Mouse (Mus musculus) cerebellum, postnatal 14 days (tissue): ENCODE data around the gene Gm20671.
"Not testable (repeated sequence)": the region's sequence is repeated elsewhere in the genome, so short reads cannot be mapped to it uniquely, and the experiment has no call there.

Experiments used
- DNase-seq, 2 experiments: peaks; one replicate each; pipeline ENCODE4 v3.0.0; 2021; ENCODE audit warnings: mixed read lengths in 2 of 2

The Gm20671 gene

GRCm38 (mm10) chr5:32827009-32827408 is at the start of gene Gm20671:
Gene Gm20671 (minus strand): TSS chr5:32827109.
- no peak for DNase-seq

DNA sequence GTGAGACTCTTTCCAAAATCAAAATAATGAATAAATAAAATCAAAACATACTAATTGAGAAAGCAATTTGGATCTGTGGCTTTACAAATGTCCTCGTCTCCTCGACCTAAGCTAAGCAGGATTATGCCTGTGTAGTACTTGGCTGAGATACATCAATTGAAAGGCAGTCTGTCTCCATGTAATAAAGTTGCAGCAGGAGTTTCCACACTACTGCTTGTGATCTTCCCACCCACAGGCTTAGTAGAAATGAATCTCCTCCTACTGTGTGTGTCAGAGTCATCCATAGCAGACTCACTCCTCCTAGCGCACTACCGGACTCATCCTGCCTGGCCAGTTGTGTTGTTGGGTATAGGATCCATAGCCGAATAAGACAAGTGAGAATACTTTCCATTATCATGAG is 45.4 kb upstream of the Gm20671 start:
- DNase-seq: no peak

DNA sequence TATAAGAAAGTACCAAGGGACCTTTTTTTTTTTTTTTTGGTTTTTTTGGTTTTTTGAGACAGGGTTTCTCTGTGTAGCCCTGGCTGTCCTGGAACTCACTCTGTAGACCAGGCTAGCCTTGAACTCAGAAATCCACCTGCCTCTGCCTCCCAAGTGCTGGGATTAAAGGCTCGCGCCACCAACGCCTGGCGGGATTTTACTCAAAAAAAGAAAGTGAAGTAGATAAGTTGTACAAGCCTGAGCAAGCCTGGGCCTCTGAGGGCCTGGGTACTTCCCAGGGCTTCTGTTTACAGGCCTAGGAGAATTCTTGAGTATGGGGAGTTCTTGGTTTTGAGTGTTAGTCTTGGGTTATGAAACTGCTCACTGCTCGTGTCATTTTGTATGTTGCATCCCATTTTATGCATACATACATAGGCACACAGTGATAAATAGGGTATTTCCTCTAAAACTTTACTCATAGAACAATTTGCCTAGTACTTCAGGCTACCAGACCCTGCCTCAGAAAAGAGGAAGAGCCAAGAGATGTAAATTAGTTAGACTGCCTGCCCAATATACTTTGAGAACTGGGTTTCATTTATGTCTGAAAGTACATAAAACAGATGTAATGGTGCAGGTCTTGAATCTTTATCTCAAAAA is 42.6 kb upstream of the Gm20671 start:
- DNase-seq: no peak

DNA sequence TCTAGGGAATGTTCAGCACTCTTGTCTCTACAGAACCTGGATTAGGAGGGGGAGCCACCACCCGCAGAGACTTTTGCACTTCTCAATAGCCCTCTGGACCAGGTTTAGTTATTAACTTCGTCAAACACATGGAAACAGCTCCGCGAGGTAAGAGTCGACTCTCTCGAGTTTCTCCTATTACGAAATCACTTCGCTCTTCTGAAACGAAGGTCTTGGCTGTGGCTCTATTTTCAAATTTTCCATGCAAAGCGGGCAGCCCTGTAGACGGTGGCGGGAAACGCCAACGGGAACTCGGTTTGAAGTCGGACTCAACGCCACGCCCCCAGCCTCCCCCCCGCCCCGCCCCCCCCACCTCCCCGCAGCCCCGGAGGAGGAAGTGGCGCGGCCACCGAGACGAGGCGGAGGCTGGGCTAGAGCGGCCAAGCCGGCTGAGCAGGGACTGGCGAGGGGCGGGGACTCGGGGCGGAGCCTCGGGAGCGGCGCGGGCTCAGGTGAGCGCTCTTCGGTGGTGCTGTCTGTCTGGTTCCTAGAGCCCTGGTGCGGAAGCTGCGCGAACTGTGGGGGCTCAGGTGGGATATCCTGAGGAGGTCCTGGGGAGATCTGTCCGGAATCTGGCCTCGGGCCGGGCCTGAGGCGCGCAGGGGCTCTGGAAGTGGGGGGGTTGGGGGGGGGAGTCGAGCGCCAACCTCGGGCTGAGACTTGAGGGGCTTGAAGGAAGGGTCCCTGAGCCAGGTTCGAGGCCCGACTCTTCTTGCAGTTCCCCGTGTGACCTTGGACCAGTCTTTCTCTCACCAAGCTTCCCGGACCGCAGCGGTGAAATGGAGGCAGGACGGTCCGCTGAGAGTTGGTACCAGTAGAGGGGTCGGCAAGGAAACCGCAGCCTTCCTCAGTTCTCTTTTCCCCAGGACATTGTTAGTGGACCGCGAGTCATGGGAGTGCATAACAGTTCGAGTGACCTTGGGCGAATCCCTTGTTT is 36.6 kb upstream of the Gm20671 start, which contains the start of gene Depdc5:
Depdc5 (plus strand) TSS at position 449 of the 976 bp plus-strand sequence.
- peak; percentile 94 for DNase-seq

DNA sequence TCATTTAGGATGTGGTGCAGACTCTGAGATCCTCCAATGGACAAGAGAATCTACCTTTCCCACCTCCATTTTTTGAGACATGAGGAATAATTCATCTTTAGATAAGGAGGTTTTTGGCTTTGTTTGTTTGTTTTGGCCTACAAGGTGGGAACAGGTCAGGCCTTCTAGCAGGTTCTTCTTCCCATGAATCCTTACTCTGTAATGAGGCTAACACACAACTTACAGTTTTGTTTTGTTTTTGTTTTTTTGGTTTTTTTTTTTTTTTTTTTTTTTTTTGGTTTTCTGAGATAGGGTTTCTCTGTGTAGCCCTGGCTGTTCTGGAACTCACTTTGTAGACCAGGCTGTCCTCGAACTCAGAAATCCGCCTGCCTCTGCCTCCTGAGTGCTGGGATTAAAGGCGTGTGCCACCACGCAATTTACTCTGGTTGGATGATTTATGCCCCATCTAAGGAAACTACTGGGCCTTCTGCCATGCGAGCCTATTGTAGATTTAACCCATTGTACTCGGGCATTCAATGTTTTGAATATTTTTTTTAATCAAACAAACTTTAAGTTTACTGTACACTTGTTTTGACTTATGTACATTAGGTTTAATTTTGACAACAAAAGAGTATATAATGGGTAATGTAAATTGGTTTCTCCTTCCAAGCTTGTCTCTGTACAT is 35.7 kb upstream of the Gm20671 start:
- DNase-seq: no peak

DNA sequence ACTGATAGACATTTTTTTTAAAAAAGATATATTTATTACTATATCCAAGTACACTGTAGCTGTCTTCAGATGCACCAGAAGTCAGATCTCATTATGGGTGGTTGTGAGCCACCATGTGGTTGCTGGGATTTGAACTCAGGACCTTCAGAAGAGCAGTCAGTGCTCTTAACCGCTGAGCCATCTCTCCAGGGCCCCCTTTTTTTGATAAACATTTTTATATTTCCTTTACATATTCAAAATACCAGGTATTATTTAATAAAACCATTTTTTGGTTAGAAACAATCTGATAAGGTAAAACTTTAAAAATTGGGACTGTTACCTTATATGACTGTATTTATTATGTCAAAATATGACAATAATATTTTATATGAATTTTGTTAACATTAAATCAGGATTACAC is 34.2 kb upstream of the Gm20671 start:
- no peak for DNase-seq

GRCm38 (mm10) chr5:32857781-32858220 is 30.9 kb upstream of the Gm20671 start:
- DNase-seq: peak; percentile 62 to 74

DNA sequence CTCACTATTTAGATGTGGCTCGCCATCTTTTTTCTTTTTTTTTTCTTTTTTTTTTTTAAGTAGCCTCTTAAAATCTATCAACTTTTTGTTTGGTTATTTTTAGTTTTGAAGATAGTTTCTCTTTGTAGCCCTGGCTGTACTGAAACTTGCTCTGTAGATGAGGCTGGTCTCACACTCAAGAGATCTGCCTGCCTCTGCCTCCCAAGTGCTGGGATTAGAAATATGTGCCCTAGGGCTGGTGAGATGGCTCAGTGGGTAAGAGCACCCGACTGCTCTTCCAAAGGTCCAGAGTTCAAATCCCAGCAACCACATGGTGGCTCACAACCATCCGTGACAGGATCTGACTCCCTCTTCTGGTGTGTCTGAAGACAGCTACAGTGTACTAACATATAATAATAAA is 28.4 kb upstream of the Gm20671 start:
- DNase-seq: not testable (repeated sequence)

GRCm38 (mm10) chr5:32854818-32855217 is 27.9 kb upstream of the Gm20671 start:
- no peak for DNase-seq

DNA sequence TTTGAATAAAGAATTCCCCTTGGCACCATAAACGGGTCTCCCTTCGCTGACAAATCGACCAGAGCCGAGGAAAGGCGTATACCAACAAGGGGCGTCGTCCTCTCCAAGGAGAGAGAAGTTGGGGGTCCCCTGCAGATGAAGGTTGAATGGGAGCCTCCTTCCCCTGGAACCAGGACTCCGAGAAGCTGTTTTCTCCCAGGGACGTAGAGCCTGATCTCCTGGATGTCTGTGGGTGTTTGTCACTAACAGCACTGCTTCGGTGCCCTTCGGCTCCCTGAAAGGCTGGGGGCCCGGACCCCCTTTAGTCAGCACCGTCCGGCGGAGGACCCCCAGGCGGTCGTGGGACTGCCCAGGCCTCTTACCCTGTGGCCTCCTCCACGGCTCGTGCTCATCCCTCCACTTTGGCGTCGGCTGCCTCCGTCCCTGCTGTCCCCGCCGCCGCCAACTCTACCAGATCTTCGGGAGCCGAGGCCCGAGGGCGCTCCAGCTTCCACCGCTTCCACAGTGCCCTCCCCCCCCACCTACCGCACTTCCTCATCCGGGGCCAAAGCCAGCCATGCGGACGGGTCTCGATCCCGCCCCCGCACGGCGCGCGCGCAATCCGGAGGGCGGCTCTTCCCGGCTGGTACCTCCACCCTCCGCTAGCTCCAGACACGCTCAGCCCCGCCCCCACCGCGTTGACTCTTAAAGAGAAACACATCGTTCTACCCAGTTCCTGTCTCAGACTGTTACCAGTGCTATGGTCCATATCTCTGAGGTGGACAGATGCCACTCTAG is 27.0 kb upstream of the Gm20671 start, which contains the start of gene Prr14l:
Prr14l (minus strand) TSS at position 526 of the 777 bp plus-strand sequence.
- DNase-seq: peak; percentile 100

DNA sequence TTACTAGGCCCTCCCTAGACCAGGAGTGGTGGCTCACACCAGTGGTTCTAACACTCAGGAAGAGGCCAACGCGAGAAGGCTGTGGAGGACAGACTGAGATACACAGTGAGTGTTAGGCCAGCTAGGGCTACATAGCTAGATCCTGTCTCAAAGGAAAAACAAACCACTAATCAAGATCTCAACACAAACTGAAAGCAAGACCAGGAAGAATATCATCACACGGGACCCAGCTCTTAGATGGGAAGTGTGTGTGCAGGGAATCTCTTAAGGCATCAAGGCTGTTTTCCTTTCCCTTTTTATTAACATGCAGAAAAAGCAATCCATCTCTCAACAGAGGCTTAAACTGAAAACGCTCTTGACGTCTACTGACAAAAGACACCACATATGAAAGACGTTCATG is 25.1 kb upstream of the Gm20671 start:
- DNase-seq: no peak

GRCm38 (mm10) chr5:32849580-32849979 is 22.7 kb upstream of the Gm20671 start:
- not testable (repeated sequence) for DNase-seq

GRCm38 (mm10) chr5:32849178-32849577 is 22.3 kb upstream of the Gm20671 start:
- no peak for DNase-seq

DNA sequence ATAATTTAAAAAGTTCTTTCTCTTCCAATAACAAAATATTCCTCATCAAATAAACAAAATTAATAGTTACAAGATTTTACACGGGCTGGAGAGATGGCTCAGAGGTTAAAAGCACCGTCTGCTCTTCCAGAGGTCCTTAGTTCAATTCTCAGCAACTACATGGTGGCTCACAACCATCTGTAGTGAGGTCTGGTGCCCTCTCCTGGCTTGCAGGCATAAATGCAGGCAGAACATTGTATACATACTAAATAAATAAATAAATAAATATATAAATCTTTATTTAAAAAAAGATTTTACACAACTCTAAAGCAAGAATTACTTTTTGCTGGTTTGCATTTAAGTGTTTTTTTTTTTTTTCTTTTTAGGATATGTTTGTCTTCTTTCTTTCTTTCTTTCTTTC is 13.1 kb upstream of the Gm20671 start:
- no peak for DNase-seq

DNA sequence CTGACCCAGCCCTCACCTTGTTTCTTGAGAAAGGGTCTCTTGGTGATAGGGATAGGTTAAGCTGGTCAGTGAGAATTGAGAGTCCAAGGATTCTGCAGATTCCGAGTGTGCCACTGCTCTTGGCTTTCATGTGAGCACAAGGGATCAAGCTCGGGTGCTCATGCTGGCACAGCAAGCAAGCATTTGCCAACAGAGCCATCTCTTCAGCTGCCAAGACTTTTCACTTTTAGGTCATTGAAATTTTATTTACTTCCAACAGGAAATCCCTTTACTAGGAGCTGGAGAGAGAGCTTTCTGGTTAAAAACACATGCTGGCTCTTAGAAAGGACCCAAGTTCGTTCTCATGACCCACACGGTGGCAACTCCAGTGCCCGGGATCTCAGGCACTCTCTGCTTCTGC is 10.1 kb upstream of the Gm20671 start:
- DNase-seq: no peak

DNA sequence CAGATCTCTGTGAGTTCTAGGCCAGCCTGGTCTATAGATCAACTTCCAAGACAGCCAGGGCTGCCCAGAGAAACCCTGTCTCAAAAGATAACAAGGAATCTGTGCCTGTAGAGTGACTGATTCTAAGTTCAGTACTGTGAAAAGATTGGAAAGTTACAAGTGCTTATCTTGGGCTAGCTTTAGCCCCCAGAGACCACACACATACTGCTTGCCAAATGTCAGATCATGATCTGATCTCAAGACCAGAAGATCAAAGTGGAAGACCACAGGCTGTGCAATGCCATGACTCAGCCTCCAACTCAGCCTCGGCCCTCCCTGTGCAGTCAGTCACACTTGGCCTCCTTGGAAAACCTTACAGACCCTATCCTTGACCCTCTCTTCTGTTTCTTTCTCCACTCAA is 7.6 kb upstream of the Gm20671 start:
- DNase-seq: no peak

DNA sequence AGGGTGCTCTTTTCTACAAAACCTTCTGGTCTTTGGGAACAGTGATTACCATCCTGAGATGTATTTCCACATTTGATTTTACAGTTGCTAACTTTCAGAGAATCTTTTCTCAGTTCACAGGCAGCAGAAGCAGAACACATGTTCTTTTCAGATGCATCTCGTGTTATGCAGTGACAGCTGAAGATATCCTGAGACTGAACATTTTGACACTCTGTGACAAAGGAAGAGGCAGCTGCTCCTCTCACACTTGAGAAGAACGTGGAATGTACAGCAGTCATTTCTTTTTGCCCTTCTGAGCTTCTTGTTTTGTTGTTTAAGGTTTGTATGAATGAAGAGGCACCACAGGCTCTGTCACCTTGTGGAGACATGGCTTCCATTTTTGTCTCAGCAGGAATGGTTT is 3.1 kb upstream of the Gm20671 start:
- DNase-seq: no peak

DNA sequence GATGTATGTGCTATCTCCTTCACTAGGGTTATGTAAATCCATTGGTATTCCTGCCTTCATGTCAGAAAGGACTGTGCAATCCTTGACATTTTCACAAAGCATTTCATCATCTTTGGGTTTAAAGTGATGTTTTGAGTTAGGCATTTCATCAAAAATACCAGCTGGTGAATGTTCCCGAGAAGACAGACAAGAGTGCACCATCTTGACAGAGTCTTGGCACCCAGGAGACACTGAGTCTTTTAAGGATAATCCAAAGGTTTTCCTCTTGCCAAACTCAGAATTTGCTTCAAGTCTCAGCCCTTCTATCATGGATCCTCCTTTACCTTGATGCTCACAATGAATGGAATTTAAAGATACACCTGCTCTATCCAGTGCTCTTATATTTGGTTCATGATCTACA is 1.9 kb upstream of the Gm20671 start:
- not testable (repeated sequence) for DNase-seq

DNA sequence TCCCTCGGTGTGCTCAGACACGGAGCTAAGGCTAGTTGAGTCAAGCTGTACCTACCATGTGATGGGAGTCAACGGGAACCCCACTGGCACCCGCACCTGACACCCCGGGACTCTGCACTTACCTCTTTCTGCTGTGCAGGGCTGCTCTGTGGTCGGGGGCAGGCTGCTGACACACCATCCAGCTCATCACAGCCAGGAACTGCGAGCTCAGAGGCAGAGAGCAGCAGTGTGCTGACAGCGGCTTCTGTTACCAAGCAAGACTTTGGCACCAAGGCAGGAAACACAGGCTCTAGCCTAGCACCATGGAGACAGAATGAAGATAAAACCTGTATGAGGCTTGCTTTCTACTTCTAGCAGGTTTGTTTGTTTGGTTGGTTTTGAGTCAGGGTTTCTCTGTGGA is 6.4 kb downstream of the Gm20671 start:
- no peak for DNase-seq

DNA sequence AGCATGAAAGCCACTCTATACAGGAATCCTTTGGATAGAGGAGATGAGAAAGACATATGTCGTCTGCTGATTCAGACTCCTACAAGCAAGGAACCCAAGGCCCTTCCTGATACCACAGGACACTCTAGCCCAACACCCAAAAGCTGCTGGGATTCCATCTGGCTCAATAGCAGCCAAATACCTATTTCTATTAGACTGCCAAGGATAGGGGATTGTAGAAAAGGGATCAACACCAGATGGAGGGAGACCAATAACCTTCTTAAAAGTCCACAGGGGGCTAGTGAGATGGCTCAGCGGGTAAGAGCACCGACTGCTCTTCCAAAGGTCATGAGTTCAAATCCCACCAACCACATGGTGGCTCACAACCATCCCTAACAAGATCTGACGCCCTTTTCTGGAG is 11.5 kb downstream of the Gm20671 start:
- DNase-seq: peak; percentile 28 to 54

DNA sequence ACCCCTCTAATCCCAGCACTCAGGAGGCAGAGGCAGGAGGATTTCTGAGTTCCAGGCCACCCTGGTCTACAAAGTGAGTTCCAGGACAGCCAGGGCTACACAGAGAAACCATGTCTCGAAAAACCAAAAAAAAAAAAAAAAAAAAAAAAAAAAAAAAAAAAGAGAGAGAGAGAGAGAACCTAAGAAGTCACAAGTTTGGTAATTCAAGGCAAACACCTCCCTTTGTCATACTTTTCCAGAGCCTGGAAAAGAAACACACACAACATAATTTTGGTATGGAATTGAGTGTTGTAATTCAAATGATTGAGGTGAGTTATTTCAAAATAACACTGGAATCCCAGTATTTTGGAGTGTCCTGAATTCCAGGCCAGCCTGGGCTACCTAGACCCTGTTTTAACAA is 40.5 kb downstream of the Gm20671 start:
- DNase-seq: not testable (repeated sequence)

DNA sequence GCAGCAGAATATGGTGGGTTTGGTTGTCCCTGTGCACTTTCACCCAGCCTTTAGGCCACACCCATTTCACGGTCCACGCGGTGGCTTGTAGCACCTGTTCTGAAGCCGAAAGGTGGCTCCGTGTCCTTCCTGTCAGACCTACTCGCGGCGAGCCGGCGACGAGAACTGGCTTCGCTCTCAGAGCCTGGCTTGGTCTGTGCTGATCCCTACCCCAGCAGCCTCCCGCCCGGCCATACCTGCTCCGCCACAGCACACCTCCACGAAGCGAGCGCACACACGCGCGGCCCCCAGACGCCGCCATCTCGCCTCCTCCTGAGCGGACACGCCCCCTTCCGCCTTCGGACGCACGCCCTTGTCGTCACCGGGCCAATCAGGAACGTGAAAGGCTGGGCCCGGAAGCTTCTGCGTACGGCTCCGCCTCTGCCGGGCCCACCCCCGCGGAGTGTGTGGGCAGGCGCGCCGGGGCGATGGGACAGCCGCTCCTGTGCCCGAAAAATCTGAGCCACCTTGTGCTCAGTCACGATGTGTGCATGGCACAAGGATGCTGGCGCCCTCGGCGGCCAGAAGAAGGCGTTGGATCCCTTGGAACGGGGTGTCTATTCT is 41.5 kb downstream of the Gm20671 start, which contains the start of gene Pisd:
Pisd (minus strand) TSS at position 334 of the 603 bp plus-strand sequence.
- peak; percentile 97 to 98 for DNase-seq
